Mouse (Mus musculus): ENCODE measurements around the gene 4930426L09Rik.

4930426L09Rik gene

GRCm38 (mm10) chr2:19016839-19017238 lies 18.7 kb downstream of the 4930426L09Rik start:
- no peak for DNase-seq (ENCODE audit: low read depth)

- no peak for DNase-seq (ENCODE audit: low read depth)
These were observed 19.9 kb downstream of the 4930426L09Rik start for GRCm38 (mm10) chr2:19018034-19018433.

GRCm38 (mm10) chr2:19024807-19025206 lies 26.7 kb downstream of the 4930426L09Rik start:
- DNase-seq (ENCODE audit: low read depth): no peak

GRCm38 (mm10) chr2:19037430-19037829 lies 39.3 kb downstream of the 4930426L09Rik start:
- DNase-seq (ENCODE audit: low read depth): no peak

GRCm38 (mm10) chr2:19037907-19038570 lies 39.9 kb downstream of the 4930426L09Rik start:
- no peak for DNase-seq (ENCODE audit: low read depth)

GRCm38 (mm10) chr2:19048225-19048624 lies 50.1 kb downstream of the 4930426L09Rik start:
- DNase-seq (ENCODE audit: low read depth): no peak

- DNase-seq (ENCODE audit: low read depth): peak; percentile 27
These were observed 51.2 kb downstream of the 4930426L09Rik start for GRCm38 (mm10) chr2:19049341-19049740.
